Mouse (Mus musculus) ES-Bruce4 (cell line): ENCODE results near the gene Mthfd2l.

Experiments
- CTCF ChIP-seq: IDR thresholded peaks from one replicate; pipeline ENCODE4 v1.8.1; 2011; ENCODE audit warnings: low read depth, low read length
- POLR2A ChIP-seq: IDR thresholded peaks from one replicate; pipeline ENCODE4 v1.8.1; 2011; ENCODE audit warnings: low read length; ENCODE audit not compliant: insufficient read depth

- TF ChIP-seq CTCF: no peak
- TF ChIP-seq POLR2A: no peak
These were observed 11.4 kb upstream of the Mthfd2l start for GRCm38 (mm10) chr5:90919495-90919894.
